Mouse (Mus musculus) lung, embryonic 15.5 days (tissue): ENCODE measurements around the gene Cops2. TPM values are rescaled to one million over a fixed set of nuclear protein-coding genes. Genes with fewer than 3 reads are reported as not detected.

Source experiments
- ATAC-seq: fragments of 200-750 bp; cut with Nextera tagmentation; 2 replicates; pipeline ENCODE4 v1.8.0; 2017; ENCODE audit warnings: moderate number of reproducible peaks, borderline replicate concordance; ENCODE audit not compliant: low FRiP score, low TSS enrichment; ENCODE audit errors: extremely low read depth
- H3K27ac ChIP-seq: fragments of 300-500 bp; sonication (generic); 2 replicates; pipeline ENCODE4 v1.5.1; 2015; ENCODE audit warnings: moderate library complexity, mild to moderate bottlenecking, inconsistent platforms
- H3K27me3 ChIP-seq: fragments of 300-500 bp; sonication (generic); 2 replicates; pipeline ENCODE4 v1.6.1; 2015; ENCODE audit warnings: inconsistent platforms
- H3K36me3 ChIP-seq: fragments of 300-500 bp; sonication (generic); 2 replicates; pipeline ENCODE4 v1.6.1; 2015; ENCODE audit warnings: inconsistent platforms
- H3K4me1 ChIP-seq: fragments of 300-500 bp; sonication (generic); 2 replicates; pipeline ENCODE4 v1.6.1; 2015; ENCODE audit warnings: inconsistent platforms
- H3K4me2 ChIP-seq: fragments of 300-500 bp; sonication (generic); 2 replicates; pipeline ENCODE4 v1.6.1; 2015; ENCODE audit warnings: inconsistent platforms, mild to moderate bottlenecking, moderate library complexity
- H3K4me3 ChIP-seq: fragments of 300-500 bp; sonication (generic); 2 replicates; pipeline ENCODE4 v1.5.1; 2015; ENCODE audit warnings: mild to moderate bottlenecking, inconsistent platforms
- H3K9ac ChIP-seq: fragments of 300-500 bp; sonication (generic); 2 replicates; pipeline ENCODE4 v1.6.1; 2015; ENCODE audit warnings: inconsistent platforms
- H3K9me3 ChIP-seq: fragments of 300-500 bp; sonication (generic); 2 replicates; pipeline ENCODE4 v1.6.1; 2016; ENCODE audit warnings: inconsistent platforms
- WGBS: fragments of 180-500 bp; shearing (Covaris S2); methylation state at CpG from one replicate; pipeline ENCODE4 v1.1.7; 2015; 5-methylcytosine and 5-hydroxymethylcytosine counted together
- polyA plus RNA-seq: library from polyadenylated mRNA; unstranded; fragments of >200 nt; fragmentation: Nextera tagmentation; extraction: Ambion mirVana; gene quantifications from 2 replicates; pipeline ENCODE4 v1.2.1, GENCODE M21; 2015

The Cops2 gene
- polyA plus RNA-seq, 1 experiment from 2014 or later = 73.4 TPM

GRCm38 (mm10) chr2:125791485-125791885, 67.5 kb downstream of the Cops2 start:
- H3K4me3 ChIP-seq = no peak overlapping the region
- H3K9me3 ChIP-seq = no peaks in the 10 kb centered on the region
- H3K4me1 ChIP-seq = peaks cover 11% of the 10 kb centered on the region; the same call in 1 of the 2 replicates
- no peak overlapping the region for H3K9ac ChIP-seq
- H3K27ac ChIP-seq = 0 out of 2 replicates have a peak overlapping the region, but pooled peaks have one; percentile 10
- H3K4me2 ChIP-seq = no peak overlapping the region; the same call in 1 of the 2 replicates
- H3K36me3 ChIP-seq = no peaks in the 10 kb centered on the region
- WGBS = 64% methylated on average over 7 of the region's 7 CpGs
- no peaks in the 10 kb centered on the region for H3K27me3 ChIP-seq
- ATAC-seq = no peak

GRCm38 (mm10) chr2:125790242-125790641, 68.7 kb downstream of the Cops2 start:
- no peak overlapping the region for H3K9ac ChIP-seq
- WGBS = 87% methylated on average over 4 of the region's 4 CpGs
- H3K36me3 ChIP-seq = no peaks in the 10 kb centered on the region
- no peak overlapping the region for H3K27ac ChIP-seq
- H3K27me3 ChIP-seq = no peaks in the 10 kb centered on the region
- H3K9me3 ChIP-seq = no peaks in the 10 kb centered on the region
- H3K4me2 ChIP-seq = no peak overlapping the region
- H3K4me1 ChIP-seq = peaks cover 11% of the 10 kb centered on the region; the same call in 1 of the 2 replicates
- no peak overlapping the region for H3K4me3 ChIP-seq
- no peak for ATAC-seq

- Histone ChIP-seq H3K9ac (no peak overlapping the region), H3K4me2 (no peak overlapping the region), H3K36me3 (no peaks in the 10 kb centered on the region), H3K27ac (no peak overlapping the region), H3K9me3 (no peaks in the 10 kb centered on the region), H3K4me3 (no peak overlapping the region), H3K4me1 (peaks cover 11% of the 10 kb centered on the region; the same call in 1 of the 2 replicates), H3K27me3 (no peaks in the 10 kb centered on the region)
- ATAC-seq = no peak
- WGBS = 68% methylated on average over 5 of the region's 5 CpGs
Measured at GRCm38 (mm10) chr2:125789265-125789664, 69.7 kb downstream of the Cops2 start.

- Histone ChIP-seq H3K9me3 (no peaks in the 10 kb centered on the region), H3K4me2 (no peak overlapping the region), H3K4me3 (no peak overlapping the region), H3K4me1 (peaks cover 11% of the 10 kb centered on the region; the same call in 1 of the 2 replicates), H3K27ac (no peak overlapping the region), H3K27me3 (no peaks in the 10 kb centered on the region), H3K36me3 (no peaks in the 10 kb centered on the region), H3K9ac (no peak overlapping the region)
- ATAC-seq = no peak
- 62% methylated on average over 3 of the region's 3 CpGs for WGBS
Measured at GRCm38 (mm10) chr2:125788785-125789184, 70.2 kb downstream of the Cops2 start.

- H3K36me3 ChIP-seq = no peaks in the 10 kb centered on the region
- no peak overlapping the region for H3K27ac ChIP-seq
- H3K4me2 ChIP-seq = no peak overlapping the region
- H3K9ac ChIP-seq = no peak overlapping the region
- H3K4me1 ChIP-seq = peaks cover 11% of the 10 kb centered on the region; the same call in 1 of the 2 replicates
- H3K4me3 ChIP-seq = no peak overlapping the region
- no peaks in the 10 kb centered on the region for H3K9me3 ChIP-seq
- ATAC-seq = no peak
- H3K27me3 ChIP-seq = no peaks in the 10 kb centered on the region
Measured at GRCm38 (mm10) chr2:125788351-125788750, 70.6 kb downstream of the Cops2 start.

- no peak for ATAC-seq
- WGBS = 60% methylated on average over 4 of the region's 4 CpGs
- H3K9me3 ChIP-seq = no peaks in the 10 kb centered on the region
- no peak overlapping the region for H3K4me3 ChIP-seq
- H3K9ac ChIP-seq = no peak overlapping the region
- no peaks in the 10 kb centered on the region for H3K27me3 ChIP-seq
- peaks cover 19% of the 10 kb centered on the region for H3K4me1 ChIP-seq
- no peak overlapping the region for H3K27ac ChIP-seq
- no peak overlapping the region for H3K4me2 ChIP-seq
- no peaks in the 10 kb centered on the region for H3K36me3 ChIP-seq
Measured at GRCm38 (mm10) chr2:125785021-125785420, 73.9 kb downstream of the Cops2 start.

- no peaks in the 10 kb centered on the region for H3K9me3 ChIP-seq
- no peaks in the 10 kb centered on the region for H3K27me3 ChIP-seq
- H3K9ac ChIP-seq = no peak overlapping the region
- ATAC-seq = no peak
- H3K4me2 ChIP-seq = no peak overlapping the region
- H3K4me1 ChIP-seq = peaks cover 19% of the 10 kb centered on the region
- WGBS = 68% methylated on average over 4 of the region's 4 CpGs
- H3K36me3 ChIP-seq = no peaks in the 10 kb centered on the region
- H3K4me3 ChIP-seq = no peak overlapping the region
- H3K27ac ChIP-seq = no peak overlapping the region
Measured at GRCm38 (mm10) chr2:125784392-125784791, 74.5 kb downstream of the Cops2 start.

- Histone ChIP-seq H3K4me2 (no peak overlapping the region), H3K9ac (no peak overlapping the region), H3K9me3 (no peaks in the 10 kb centered on the region), H3K4me1 (peaks cover 19% of the 10 kb centered on the region), H3K36me3 (no peaks in the 10 kb centered on the region), H3K27ac (no peak overlapping the region), H3K4me3 (no peak overlapping the region), H3K27me3 (no peaks in the 10 kb centered on the region)
- 35% methylated on average over 4 of the region's 4 CpGs for WGBS
- ATAC-seq = no peak
Measured at GRCm38 (mm10) chr2:125783868-125784267, 75.1 kb downstream of the Cops2 start.

GRCm38 (mm10) chr2:125782719-125783109, 76.2 kb downstream of the Cops2 start, which contains the start of gene Secisbp2l:
TSS of gene Secisbp2l (minus strand) at chr2:125782870.
- no peaks in the 10 kb centered on the region for H3K27me3 ChIP-seq
- no peaks in the 10 kb centered on the region for H3K36me3 ChIP-seq
- H3K9ac ChIP-seq = peak within 1 kb of the TSS; percentile 88
- WGBS = under 1% methylated on average over 28 of the region's 28 CpGs
- H3K4me1 ChIP-seq = peaks cover 19% of the 10 kb centered on the region
- no peaks in the 10 kb centered on the region for H3K9me3 ChIP-seq
- peak within 1 kb of the TSS; percentile 77 for H3K27ac ChIP-seq
- peak; percentile 97 for ATAC-seq
- peak within 1 kb of the TSS; percentile 79 for H3K4me2 ChIP-seq
- H3K4me3 ChIP-seq = peak within 1 kb of the TSS; percentile 94

- Histone ChIP-seq H3K36me3 (no peaks in the 10 kb centered on the region), H3K27me3 (no peaks in the 10 kb centered on the region), H3K9ac (peak overlapping the region; percentile 88), H3K4me2 (peak overlapping the region; percentile 79), H3K27ac (peak overlapping the region; percentile 77), H3K9me3 (no peaks in the 10 kb centered on the region), H3K4me1 (peaks cover 19% of the 10 kb centered on the region), H3K4me3 (peak overlapping the region; percentile 94)
- ATAC-seq = no peak
- WGBS = 2% methylated on average over 44 of the region's 44 CpGs
Measured at GRCm38 (mm10) chr2:125781978-125782718, 76.8 kb downstream of the Cops2 start.

- peak overlapping the region; percentile 88; the same call in 1 of the 2 replicates for H3K9ac ChIP-seq
- no peak for ATAC-seq
- H3K36me3 ChIP-seq = no peaks in the 10 kb centered on the region
- H3K4me1 ChIP-seq = peaks cover 19% of the 10 kb centered on the region
- no peak overlapping the region for H3K27ac ChIP-seq
- H3K4me2 ChIP-seq = peak overlapping the region; percentile 79
- H3K27me3 ChIP-seq = no peaks in the 10 kb centered on the region
- 43% methylated on average over 2 of the region's 2 CpGs for WGBS
- no peaks in the 10 kb centered on the region for H3K9me3 ChIP-seq
- peak overlapping the region; percentile 94 for H3K4me3 ChIP-seq
Measured at GRCm38 (mm10) chr2:125781006-125781405, 77.9 kb downstream of the Cops2 start.
